Mouse (Mus musculus): ENCODE results near the gene Daam1.

Daam1 gene

GRCm38 (mm10) chr12:71969941-71970629 is 139.2 kb downstream of the Daam1 start:
- no peak for DNase-seq (ENCODE audit: extremely low read depth, low read depth)

GRCm38 (mm10) chr12:71970791-71971654 is 140.1 kb downstream of the Daam1 start:
- DNase-seq (ENCODE audit: extremely low read depth, low read depth), result no peak

GRCm38 (mm10) chr12:71972126-71972525 is 141.2 kb downstream of the Daam1 start:
- no peak for DNase-seq (ENCODE audit: extremely low read depth, low read depth)

GRCm38 (mm10) chr12:71972619-71973266 is 141.9 kb downstream of the Daam1 start:
- no peak for DNase-seq (ENCODE audit: extremely low read depth, low read depth)

GRCm38 (mm10) chr12:71973577-71973976 is 142.7 kb downstream of the Daam1 start:
- no peak for DNase-seq (ENCODE audit: extremely low read depth, low read depth)

- DNase-seq (ENCODE audit: extremely low read depth, low read depth), result no peak
These were observed 144.7 kb downstream of the Daam1 start for GRCm38 (mm10) chr12:71975626-71976025.

GRCm38 (mm10) chr12:71976361-71976960 is 145.6 kb downstream of the Daam1 start:
- DNase-seq (ENCODE audit: extremely low read depth, low read depth), result no peak

GRCm38 (mm10) chr12:71977364-71977763 is 146.5 kb downstream of the Daam1 start:
- DNase-seq (ENCODE audit: extremely low read depth, low read depth), result no peak

GRCm38 (mm10) chr12:71978513-71979352 is 147.9 kb downstream of the Daam1 start:
- peak; percentile 75 for DNase-seq (ENCODE audit: extremely low read depth, low read depth)

GRCm38 (mm10) chr12:71980166-71980565 is 149.3 kb downstream of the Daam1 start:
- no peak for DNase-seq (ENCODE audit: extremely low read depth, low read depth)

GRCm38 (mm10) chr12:71980746-71981145 is 149.9 kb downstream of the Daam1 start:
- DNase-seq (ENCODE audit: extremely low read depth, low read depth), result no peak

GRCm38 (mm10) chr12:71981250-71981649 is 150.4 kb downstream of the Daam1 start:
- DNase-seq (ENCODE audit: extremely low read depth, low read depth), result no peak

- DNase-seq (ENCODE audit: extremely low read depth, low read depth), result no peak
These were observed 150.9 kb downstream of the Daam1 start for GRCm38 (mm10) chr12:71981791-71982190.

- DNase-seq (ENCODE audit: extremely low read depth, low read depth), result no peak
These were observed 152.3 kb downstream of the Daam1 start for GRCm38 (mm10) chr12:71983102-71983715.

GRCm38 (mm10) chr12:71987161-71987560 is 156.3 kb downstream of the Daam1 start:
- DNase-seq (ENCODE audit: extremely low read depth, low read depth), result no peak

- DNase-seq (ENCODE audit: extremely low read depth, low read depth), result no peak
These were observed 157.0 kb downstream of the Daam1 start for GRCm38 (mm10) chr12:71987885-71988284.

GRCm38 (mm10) chr12:71989596-71989995 is 158.7 kb downstream of the Daam1 start:
- no peak for DNase-seq (ENCODE audit: extremely low read depth, low read depth)

- no peak for DNase-seq (ENCODE audit: extremely low read depth, low read depth)
These were observed 161.8 kb downstream of the Daam1 start for GRCm38 (mm10) chr12:71992599-71993210.

- no peak for DNase-seq (ENCODE audit: extremely low read depth, low read depth)
These were observed 165.0 kb downstream of the Daam1 start for GRCm38 (mm10) chr12:71995831-71996230.

GRCm38 (mm10) chr12:71996920-71997319 is 166.0 kb downstream of the Daam1 start:
- no peak for DNase-seq (ENCODE audit: extremely low read depth, low read depth)

All from MEL-GATA-1-ER (cell line).